Mouse (Mus musculus) E14TG2a.4 (cell line): ENCODE results near the gene Rarres2.

Source experiments
- CTCF ChIP-seq: conservative IDR thresholded peaks from 2 replicates; pipeline ENCODE4 v1.5.1; 2014; ENCODE audit warnings: low read length
- POU5F1 ChIP-seq: IDR thresholded peaks from 2 replicates; pipeline ENCODE4 v1.6.1; 2014; ENCODE audit warnings: low read length, borderline replicate concordance

DNA sequence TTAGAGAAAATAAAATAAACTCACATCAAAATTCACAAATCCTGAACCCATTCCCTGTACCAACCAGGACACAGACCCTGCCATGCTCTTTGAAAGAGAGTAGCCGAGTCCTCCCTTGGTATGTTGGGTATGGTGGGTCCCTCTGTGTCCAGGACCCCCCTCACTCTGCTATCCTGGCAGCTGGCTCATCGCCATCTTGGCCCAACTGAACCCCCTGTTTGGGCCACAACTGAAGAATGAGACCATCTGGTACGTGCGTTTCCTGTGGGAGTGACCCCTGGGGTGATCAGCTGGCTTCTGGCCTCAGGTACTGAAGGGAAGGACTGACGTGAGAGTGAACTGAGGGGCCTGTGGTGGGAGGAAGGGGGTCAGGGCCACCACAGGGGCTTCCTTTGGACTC, 32.7 kb downstream of the Rarres2 start:
- TF ChIP-seq CTCF: no peak
- TF ChIP-seq POU5F1: no peak
